Mouse (Mus musculus): ENCODE data around the gene Olfr1177-ps. TPM values are rescaled to one million over a fixed set of nuclear protein-coding genes. Genes with fewer than 3 reads are reported as not detected.

Olfr1177-ps gene
- not detected in 2 replicates for polyA plus RNA-seq (2014; fragmentation: Nextera tagmentation; extraction: Ambion mirVana)

- 66% methylated on average over 1 of the region's 1 CpGs for WGBS
- Histone ChIP-seq H3K4me3 (ENCODE audit: low read depth, low read length) (no peak within 1 kb of the TSS), H3K27ac (ENCODE audit: low read depth, low read length) (no peak within 1 kb of the TSS), H3K36me3 (ENCODE audit: control insufficient read depth, insufficient read depth, low read length) (no peaks in the 10 kb centered on the region), H3K9me3 (ENCODE audit: control insufficient read depth, low read length) (no peaks in the 10 kb centered on the region), H3K4me1 (replicated peaks; ENCODE audit: control insufficient read depth, insufficient read depth, low read length) (no peaks in the 10 kb centered on the region), H3K9ac (ENCODE audit: low read depth, low read length) (no peak within 1 kb of the TSS), H3K4me2 (no peak within 1 kb of the TSS), H3K27me3 (replicated peaks; ENCODE audit: control insufficient read depth, insufficient read depth, low read length) (no peaks in the 10 kb centered on the region)
- no peak for DNase-seq (ENCODE audit: low spot score)
- no peak for ATAC-seq (replicated peaks; ENCODE audit: low FRiP score)
Observed at GRCm38 (mm10) chr2:88346392-88346791, at the start of gene Olfr1177-ps. TSS of gene Olfr1177-ps (minus strand) at chr2:88346492.

- no peak for DNase-seq (ENCODE audit: low spot score)
- no peaks in the 10 kb centered on the region for H3K36me3 ChIP-seq (ENCODE audit: control insufficient read depth, insufficient read depth, low read length)
- no peaks in the 10 kb centered on the region for H3K27me3 ChIP-seq (replicated peaks; ENCODE audit: control insufficient read depth, insufficient read depth, low read length)
- WGBS = 80% methylated on average over 1 of the region's 1 CpGs
- H3K9me3 ChIP-seq (ENCODE audit: control insufficient read depth, low read length) = no peaks in the 10 kb centered on the region
- no peak for ATAC-seq (replicated peaks; ENCODE audit: low FRiP score)
- H3K4me1 ChIP-seq (replicated peaks; ENCODE audit: control insufficient read depth, insufficient read depth, low read length) = no peaks in the 10 kb centered on the region
- H3K4me2 ChIP-seq = no peak within 1 kb of the TSS
- no peak within 1 kb of the TSS for H3K27ac ChIP-seq (ENCODE audit: low read depth, low read length)
- H3K9ac ChIP-seq (ENCODE audit: low read depth, low read length) = no peak within 1 kb of the TSS
- no peak within 1 kb of the TSS for H3K4me3 ChIP-seq (ENCODE audit: low read depth, low read length)
Observed at GRCm38 (mm10) chr2:88386762-88387161, 40.5 kb upstream of the Olfr1177-ps start, which contains the start of gene Olfr1178. TSS of gene Olfr1178 (plus strand) at chr2:88387062.

GRCm38 (mm10) chr2:88356304-88356703 is 10.0 kb upstream of the Olfr1177-ps start:
- Histone ChIP-seq H3K36me3 (ENCODE audit: control insufficient read depth, insufficient read depth, low read length) (no peaks in the 10 kb centered on the region), H3K9me3 (ENCODE audit: control insufficient read depth, low read length) (no peaks in the 10 kb centered on the region), H3K4me1 (replicated peaks; ENCODE audit: control insufficient read depth, insufficient read depth, low read length) (no peaks in the 10 kb centered on the region), H3K4me2 (no peak overlapping the region), H3K27me3 (replicated peaks; ENCODE audit: control insufficient read depth, insufficient read depth, low read length) (no peaks in the 10 kb centered on the region), H3K27ac (ENCODE audit: low read depth, low read length) (no peak overlapping the region), H3K9ac (ENCODE audit: low read depth, low read length) (no peak overlapping the region), H3K4me3 (ENCODE audit: low read depth, low read length) (no peak overlapping the region)
- ATAC-seq (replicated peaks; ENCODE audit: low FRiP score) (no peak), DNase-seq (ENCODE audit: low spot score) (no peak)
- WGBS = 7% methylated on average over 2 of the region's 2 CpGs

GRCm38 (mm10) chr2:88336421-88336820 is 9.9 kb downstream of the Olfr1177-ps start, which contains the start of gene Olfr1176:
TSS of gene Olfr1176 (plus strand) at chr2:88336721.
- ATAC-seq (replicated peaks; ENCODE audit: low FRiP score) (no peak), DNase-seq (ENCODE audit: low spot score) (no peak)
- H3K4me2 ChIP-seq = no peak within 1 kb of the TSS
- no peak within 1 kb of the TSS for H3K4me3 ChIP-seq (ENCODE audit: low read depth, low read length)
- no peak within 1 kb of the TSS for H3K27ac ChIP-seq (ENCODE audit: low read depth, low read length)
- no peaks in the 10 kb centered on the region for H3K9me3 ChIP-seq (ENCODE audit: control insufficient read depth, low read length)
- no peaks in the 10 kb centered on the region for H3K27me3 ChIP-seq (replicated peaks; ENCODE audit: control insufficient read depth, insufficient read depth, low read length)
- no peaks in the 10 kb centered on the region for H3K4me1 ChIP-seq (replicated peaks; ENCODE audit: control insufficient read depth, insufficient read depth, low read length)
- 70% methylated on average over 1 of the region's 1 CpGs for WGBS
- no peak within 1 kb of the TSS for H3K9ac ChIP-seq (ENCODE audit: low read depth, low read length)
- no peaks in the 10 kb centered on the region for H3K36me3 ChIP-seq (ENCODE audit: control insufficient read depth, insufficient read depth, low read length)

GRCm38 (mm10) chr2:88327115-88327514 is 19.2 kb downstream of the Olfr1177-ps start, which contains the start of gene Olfr1175-ps:
TSS of gene Olfr1175-ps (minus strand) at chr2:88327215.
- H3K4me3 ChIP-seq (ENCODE audit: low read depth, low read length) = no peak within 1 kb of the TSS
- no peaks in the 10 kb centered on the region for H3K4me1 ChIP-seq (replicated peaks; ENCODE audit: control insufficient read depth, insufficient read depth, low read length)
- no peaks in the 10 kb centered on the region for H3K9me3 ChIP-seq (ENCODE audit: control insufficient read depth, low read length)
- no peak within 1 kb of the TSS for H3K4me2 ChIP-seq
- no peak within 1 kb of the TSS for H3K9ac ChIP-seq (ENCODE audit: low read depth, low read length)
- H3K27me3 ChIP-seq (replicated peaks; ENCODE audit: control insufficient read depth, insufficient read depth, low read length) = no peaks in the 10 kb centered on the region
- DNase-seq (ENCODE audit: low spot score) (no peak), ATAC-seq (replicated peaks; ENCODE audit: low FRiP score) (no peak)
- no peaks in the 10 kb centered on the region for H3K36me3 ChIP-seq (ENCODE audit: control insufficient read depth, insufficient read depth, low read length)
- WGBS = 65% methylated on average over 2 of the region's 2 CpGs
- H3K27ac ChIP-seq (ENCODE audit: low read depth, low read length) = no peak within 1 kb of the TSS

- Histone ChIP-seq H3K27me3 (replicated peaks; ENCODE audit: control insufficient read depth, insufficient read depth, low read length) (no peaks in the 10 kb centered on the region), H3K9ac (ENCODE audit: low read depth, low read length) (no peak within 1 kb of the TSS), H3K4me1 (replicated peaks; ENCODE audit: control insufficient read depth, insufficient read depth, low read length) (no peaks in the 10 kb centered on the region), H3K36me3 (ENCODE audit: control insufficient read depth, insufficient read depth, low read length) (no peaks in the 10 kb centered on the region), H3K4me3 (ENCODE audit: low read depth, low read length) (no peak within 1 kb of the TSS), H3K27ac (ENCODE audit: low read depth, low read length) (no peak within 1 kb of the TSS), H3K9me3 (ENCODE audit: control insufficient read depth, low read length) (no peaks in the 10 kb centered on the region), H3K4me2 (no peak within 1 kb of the TSS)
- DNase-seq (ENCODE audit: low spot score) (no peak), ATAC-seq (replicated peaks; ENCODE audit: low FRiP score) (no peak)
- 89% methylated on average over 4 of the region's 4 CpGs for WGBS
Observed at GRCm38 (mm10) chr2:88315035-88315434, 31.3 kb downstream of the Olfr1177-ps start, which contains the start of gene Olfr1174-ps. TSS of gene Olfr1174-ps (minus strand) at chr2:88315135.

Other genes starting within 250 kb of the Olfr1177-ps start
- not detected in 2 replicates for gene Olfr1166, start 218.2 kb downstream of the Olfr1177-ps start, polyA plus RNA-seq (2014; fragmentation: Nextera tagmentation; extraction: Ambion mirVana)
- gene Olfr1167, start 191.3 kb downstream of the Olfr1177-ps start, polyA plus RNA-seq (2014; fragmentation: Nextera tagmentation; extraction: Ambion mirVana) = not detected in 2 replicates
- not detected in 2 replicates for gene Olfr1168, start 164.6 kb downstream of the Olfr1177-ps start, polyA plus RNA-seq (2014; fragmentation: Nextera tagmentation; extraction: Ambion mirVana)
- gene Olfr1170, start 118.2 kb downstream of the Olfr1177-ps start, polyA plus RNA-seq (2014; fragmentation: Nextera tagmentation; extraction: Ambion mirVana) = not detected in 2 replicates
- not detected in 2 replicates for gene Olfr1173, start 66.6 kb downstream of the Olfr1177-ps start, polyA plus RNA-seq (2014; fragmentation: Nextera tagmentation; extraction: Ambion mirVana)
- gene Olfr1174-ps, start 31.4 kb downstream of the Olfr1177-ps start, polyA plus RNA-seq (2014; fragmentation: Nextera tagmentation; extraction: Ambion mirVana) = not detected in 2 replicates
- gene Olfr1175-ps, start 19.3 kb downstream of the Olfr1177-ps start, polyA plus RNA-seq (2014; fragmentation: Nextera tagmentation; extraction: Ambion mirVana) = not detected in 2 replicates
- gene Olfr1176, start 9.8 kb downstream of the Olfr1177-ps start, polyA plus RNA-seq (2014; fragmentation: Nextera tagmentation; extraction: Ambion mirVana) = not detected in 2 replicates
- not detected in 2 replicates for gene Olfr1178, start 40.6 kb upstream of the Olfr1177-ps start, polyA plus RNA-seq (2014; fragmentation: Nextera tagmentation; extraction: Ambion mirVana)
- gene Olfr1179, start 60.0 kb upstream of the Olfr1177-ps start, polyA plus RNA-seq (2014; fragmentation: Nextera tagmentation; extraction: Ambion mirVana) = not detected in 2 replicates
- not detected in 2 replicates for gene Olfr1180, start 72.7 kb upstream of the Olfr1177-ps start, polyA plus RNA-seq (2014; fragmentation: Nextera tagmentation; extraction: Ambion mirVana)
- gene Olfr1181, start 79.7 kb upstream of the Olfr1177-ps start, polyA plus RNA-seq (2014; fragmentation: Nextera tagmentation; extraction: Ambion mirVana) = not detected in 2 replicates
- gene Gm13757, start 102.6 kb upstream of the Olfr1177-ps start, polyA plus RNA-seq (2014; fragmentation: Nextera tagmentation; extraction: Ambion mirVana) = not detected in 2 replicates
- gene Olfr1183, start 108.4 kb upstream of the Olfr1177-ps start, polyA plus RNA-seq (2014; fragmentation: Nextera tagmentation; extraction: Ambion mirVana) = not detected in 2 replicates
- not detected in 2 replicates for gene Olfr1184, start 137.1 kb upstream of the Olfr1177-ps start, polyA plus RNA-seq (2014; fragmentation: Nextera tagmentation; extraction: Ambion mirVana)
- gene Olfr1185-ps1, start 146.8 kb upstream of the Olfr1177-ps start, polyA plus RNA-seq (2014; fragmentation: Nextera tagmentation; extraction: Ambion mirVana) = not detected in 2 replicates
- not detected in 2 replicates for gene Olfr1186, start 172.1 kb upstream of the Olfr1177-ps start, polyA plus RNA-seq (2014; fragmentation: Nextera tagmentation; extraction: Ambion mirVana)
- gene Olfr1188, start 210.4 kb upstream of the Olfr1177-ps start, polyA plus RNA-seq (2014; fragmentation: Nextera tagmentation; extraction: Ambion mirVana) = not detected in 2 replicates
- gene Olfr1189, start 240.0 kb upstream of the Olfr1177-ps start, polyA plus RNA-seq (2014; fragmentation: Nextera tagmentation; extraction: Ambion mirVana) = not detected in 2 replicates